Mouse (Mus musculus) midbrain, embryonic 12.5 days (tissue): ENCODE measurements around the gene Pparg. TPM values are rescaled to one million over a fixed set of nuclear protein-coding genes. Genes with fewer than 3 reads are reported as not detected.

Experiments
- ATAC-seq: fragments of 200-750 bp; cut with Nextera tagmentation; 2 replicates; pipeline ENCODE4 v1.8.0; 2017; ENCODE audit warnings: low read depth, moderate TSS enrichment, moderate library complexity; ENCODE audit not compliant: low FRiP score
- H3K27ac ChIP-seq: fragments of 300-500 bp; sonication (generic); replicated peaks from 2 replicates; pipeline ENCODE4 v1.5.1; 2016; ENCODE audit warnings: mild to moderate bottlenecking
- H3K27me3 ChIP-seq: fragments of 300-500 bp; sonication (generic); 2 replicates; pipeline ENCODE4 v1.6.1; 2016; ENCODE audit warnings: mild to moderate bottlenecking
- H3K36me3 ChIP-seq: fragments of 300-500 bp; sonication (generic); 2 replicates; pipeline ENCODE4 v1.6.1; 2016
- H3K4me1 ChIP-seq: fragments of 300-500 bp; sonication (generic); 2 replicates; pipeline ENCODE4 v1.6.1; 2016
- H3K4me2 ChIP-seq: fragments of 300-500 bp; sonication (generic); replicated peaks from 2 replicates; pipeline ENCODE4 v1.6.1; 2016; ENCODE audit warnings: mild to moderate bottlenecking, moderate library complexity
- H3K4me3 ChIP-seq: fragments of 300-500 bp; sonication (generic); 2 replicates; pipeline ENCODE4 v1.5.1; 2016; ENCODE audit warnings: mild to moderate bottlenecking
- H3K9ac ChIP-seq: fragments of 300-500 bp; sonication (generic); replicated peaks from 2 replicates; pipeline ENCODE4 v1.6.1; 2016; ENCODE audit warnings: mild to moderate bottlenecking, moderate library complexity
- H3K9me3 ChIP-seq: fragments of 300-500 bp; sonication (generic); 2 replicates; pipeline ENCODE4 v1.6.1; 2016; ENCODE audit warnings: mild to moderate bottlenecking
- WGBS: fragments of 180-500 bp; shearing (Covaris S2); methylation state at CpG from one replicate; pipeline ENCODE4 v1.1.7; 2016; 5-methylcytosine and 5-hydroxymethylcytosine counted together
- polyA plus RNA-seq: library from polyadenylated mRNA; unstranded; fragments of >200 nt; fragmentation: Nextera tagmentation; extraction: Ambion mirVana; gene quantifications from 2 replicates; pipeline ENCODE4 v1.2.1, GENCODE M21; 2016

Pparg gene
- polyA plus RNA-seq, 1 experiment from 2014 or later = 0.32 TPM

DNA sequence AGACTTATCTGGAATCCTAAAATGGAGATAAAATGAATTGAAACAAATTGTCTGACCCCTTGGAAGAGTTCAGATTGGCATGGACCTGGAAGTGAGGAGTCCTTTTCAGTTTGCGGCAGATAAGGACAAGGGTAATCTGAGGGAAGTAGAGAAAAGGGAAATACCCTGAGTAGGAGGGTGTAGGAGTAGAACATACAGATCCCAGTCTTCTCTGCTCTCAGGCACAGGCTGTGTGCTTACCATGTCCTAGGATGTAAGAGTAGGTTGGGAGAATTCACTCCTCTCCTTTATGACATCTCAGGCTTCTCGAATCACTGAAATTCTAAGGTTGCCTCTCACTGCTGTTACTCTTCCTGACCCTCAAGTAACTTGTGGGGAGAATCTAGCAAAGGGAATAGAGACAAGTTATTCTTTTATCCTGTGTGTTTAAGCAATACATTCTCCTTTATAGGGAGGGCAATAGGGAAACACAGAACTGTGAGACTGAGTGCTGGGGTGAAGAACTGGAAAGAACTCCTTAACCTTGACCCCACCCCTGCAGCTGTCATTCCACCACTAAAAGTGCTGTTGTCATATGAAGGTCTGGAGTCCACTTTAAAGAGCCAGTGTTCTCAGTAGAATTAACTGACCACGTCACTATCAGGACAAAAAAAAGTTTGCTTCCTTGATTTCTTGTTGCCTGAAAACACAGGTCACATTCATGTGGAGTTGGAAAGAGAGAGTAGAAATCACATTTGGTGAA lies 6.3 kb downstream of the Pparg start:
- 86% methylated on average over 3 of the region's 3 CpGs for WGBS
- Histone ChIP-seq H3K36me3 (no peaks in the 10 kb centered on the region), H3K4me3 (no peak overlapping the region), H3K4me2 (no peak overlapping the region), H3K4me1 (peaks cover 2% of the 10 kb centered on the region; the same call in 1 of the 2 replicates), H3K27me3 (peaks cover 7% of the 10 kb centered on the region), H3K9me3 (no peaks in the 10 kb centered on the region), H3K9ac (no peak overlapping the region), H3K27ac (no peak overlapping the region)
- ATAC-seq = no peak

DNA sequence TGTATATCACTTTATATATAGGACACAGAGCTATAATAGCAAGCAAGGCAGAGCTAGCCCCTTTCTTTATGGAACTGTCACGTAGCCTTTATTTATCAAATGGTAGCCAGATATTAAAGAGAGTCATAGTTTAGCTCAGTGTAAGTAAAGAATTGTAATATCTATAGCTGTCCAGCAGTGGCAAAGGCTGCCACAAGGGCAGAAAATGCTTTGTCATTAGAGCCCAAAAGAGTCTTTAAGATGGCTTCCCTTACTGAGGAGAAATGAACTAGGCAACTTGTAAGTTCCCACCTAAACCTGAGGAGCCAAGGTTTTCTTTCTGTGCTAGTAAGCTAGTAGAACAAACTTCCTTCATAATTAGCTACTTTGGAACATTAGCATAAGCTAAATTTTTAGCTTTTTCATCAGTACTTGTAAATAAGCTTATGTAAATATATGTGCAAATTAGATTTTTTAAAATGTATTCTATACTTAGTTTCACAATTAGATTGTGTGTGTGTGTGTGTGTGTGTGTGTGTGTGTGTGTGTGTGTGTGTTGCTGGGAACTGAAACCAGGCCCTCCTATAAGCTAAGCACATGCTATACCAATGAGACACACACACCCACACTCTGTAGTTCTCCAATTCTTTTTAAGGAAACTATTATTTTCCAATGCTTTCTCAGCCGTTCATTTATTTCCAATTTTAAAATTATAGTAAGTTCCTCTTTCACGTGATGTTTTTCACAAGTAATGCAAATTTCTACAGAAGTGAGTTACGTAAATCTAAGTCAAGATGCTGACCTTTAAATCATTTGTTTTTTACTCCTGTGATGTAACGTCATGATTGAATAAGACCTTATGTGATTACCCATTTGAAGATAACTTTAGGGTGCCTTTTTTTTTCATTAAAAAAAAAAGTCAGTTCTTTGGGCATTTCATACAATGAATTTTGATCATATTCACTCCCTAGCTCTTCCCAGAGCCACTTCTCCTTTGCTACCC lies 14.4 kb downstream of the Pparg start:
- WGBS = 88% methylated on average over 5 of the region's 5 CpGs
- Histone ChIP-seq H3K27ac (no peak overlapping the region), H3K4me2 (no peak overlapping the region), H3K4me3 (no peak overlapping the region), H3K9ac (no peak overlapping the region), H3K9me3 (no peaks in the 10 kb centered on the region), H3K27me3 (no peaks in the 10 kb centered on the region), H3K36me3 (no peaks in the 10 kb centered on the region), H3K4me1 (no peaks in the 10 kb centered on the region)
- ATAC-seq = no peak

DNA sequence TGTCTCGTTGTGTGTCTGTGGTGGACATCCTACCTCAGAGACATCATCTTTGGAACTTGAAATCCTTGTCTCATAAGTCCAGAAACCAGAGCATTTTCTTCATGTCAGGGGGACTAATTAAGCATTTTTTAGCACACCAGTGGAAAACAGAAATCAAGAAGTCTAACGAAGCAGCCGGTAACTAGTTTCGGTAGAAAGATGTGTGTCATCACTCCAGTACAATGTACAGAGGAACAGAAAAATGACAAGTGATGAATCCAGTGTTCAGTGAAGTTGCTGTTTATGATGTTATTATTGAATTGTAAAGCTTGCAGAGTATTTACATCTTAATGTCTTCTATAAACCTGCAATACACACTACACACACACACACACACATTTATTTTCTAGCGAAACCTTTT lies 19.8 kb downstream of the Pparg start:
- H3K36me3 ChIP-seq = no peaks in the 10 kb centered on the region
- ATAC-seq = no peak
- no peaks in the 10 kb centered on the region for H3K4me1 ChIP-seq
- H3K4me3 ChIP-seq = no peak overlapping the region
- no peaks in the 10 kb centered on the region for H3K9me3 ChIP-seq
- WGBS = 90% methylated on average over 5 of the region's 5 CpGs
- no peak overlapping the region for H3K27ac ChIP-seq
- H3K9ac ChIP-seq = no peak overlapping the region
- H3K4me2 ChIP-seq = no peak overlapping the region
- 0 out of 2 replicates have a peak, but pooled peaks cover 3% of the 10 kb centered on the region for H3K27me3 ChIP-seq

DNA sequence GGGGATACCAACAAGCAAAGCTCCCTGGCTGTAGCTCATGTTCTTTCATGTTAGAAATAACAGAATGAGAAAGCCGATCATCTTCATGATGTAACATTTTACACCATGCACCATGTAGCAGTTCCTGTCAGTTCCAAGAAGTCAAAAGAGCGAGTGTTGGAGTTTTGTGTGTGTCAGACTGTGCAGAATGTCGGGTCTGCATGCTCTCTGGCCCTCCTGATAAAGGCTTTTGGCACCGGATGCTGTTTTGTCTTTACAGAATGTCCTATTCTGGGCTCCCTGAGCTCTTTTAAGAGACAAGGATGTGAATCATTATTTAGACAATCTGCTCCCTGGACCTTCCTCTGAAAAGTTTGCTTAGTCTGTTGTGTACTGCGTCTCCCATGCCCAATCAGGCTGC lies 22.0 kb downstream of the Pparg start:
- Histone ChIP-seq H3K9ac (no peak overlapping the region), H3K36me3 (no peaks in the 10 kb centered on the region), H3K9me3 (no peaks in the 10 kb centered on the region), H3K4me1 (no peaks in the 10 kb centered on the region), H3K4me3 (no peak overlapping the region), H3K27me3 (0 out of 2 replicates have a peak, but pooled peaks cover 3% of the 10 kb centered on the region), H3K27ac (no peak overlapping the region), H3K4me2 (no peak overlapping the region)
- 81% methylated on average over 5 of the region's 5 CpGs for WGBS
- no peak for ATAC-seq

DNA sequence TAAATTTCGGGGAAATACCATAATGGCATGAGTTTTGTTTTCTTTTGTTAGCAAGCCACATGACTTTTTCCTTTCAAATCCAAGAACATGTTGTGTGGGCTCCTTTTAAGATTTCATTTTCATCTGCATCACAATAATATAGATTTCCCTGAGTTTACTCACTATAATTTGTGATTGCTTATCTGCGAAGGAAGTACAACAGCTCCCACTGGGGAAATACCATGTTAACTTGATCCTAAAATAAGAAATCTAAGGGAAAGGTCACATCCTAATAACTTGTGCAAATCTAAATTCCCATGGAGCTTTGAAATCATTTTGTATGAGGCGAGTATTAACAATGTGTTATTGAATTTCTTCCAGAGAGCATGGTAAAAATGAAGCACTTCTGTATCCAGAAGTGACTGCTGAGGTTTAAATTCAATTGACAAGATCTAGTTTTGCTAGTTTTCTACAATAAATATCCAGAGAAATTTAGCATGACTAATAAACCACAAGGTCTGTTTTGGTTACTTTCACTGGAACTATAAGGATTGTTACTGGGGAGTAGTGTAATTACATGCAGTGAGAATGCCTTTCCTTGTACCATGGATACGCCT lies 29.3 kb downstream of the Pparg start:
- 79% methylated on average over 4 of the region's 4 CpGs for WGBS
- H3K4me2 ChIP-seq = no peak overlapping the region
- ATAC-seq = no peak
- no peaks in the 10 kb centered on the region for H3K4me1 ChIP-seq
- no peak overlapping the region for H3K4me3 ChIP-seq
- H3K36me3 ChIP-seq = no peaks in the 10 kb centered on the region
- H3K9ac ChIP-seq = no peak overlapping the region
- no peaks in the 10 kb centered on the region for H3K9me3 ChIP-seq
- H3K27ac ChIP-seq = no peak overlapping the region
- H3K27me3 ChIP-seq = no peaks in the 10 kb centered on the region

DNA sequence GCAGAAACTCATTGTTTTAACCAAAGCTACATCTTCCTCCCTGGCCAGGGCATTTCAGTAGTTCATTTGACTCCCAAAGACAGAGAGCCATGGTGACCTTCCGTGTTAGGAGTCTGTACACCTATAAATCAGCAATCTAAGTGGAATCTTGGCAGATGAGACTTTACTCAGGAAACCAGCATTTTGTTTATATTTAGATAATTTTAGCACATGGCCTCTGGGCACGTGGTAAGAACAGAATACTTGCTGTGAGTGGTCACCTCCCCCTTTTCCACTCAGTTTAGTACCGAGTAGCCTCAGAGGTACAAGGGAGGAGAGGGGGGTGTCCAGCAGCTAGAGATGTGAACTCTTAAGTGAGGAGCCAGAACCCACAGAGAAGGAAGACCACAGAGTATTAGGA lies 36.2 kb downstream of the Pparg start:
- Histone ChIP-seq H3K27me3 (no peaks in the 10 kb centered on the region), H3K27ac (no peak overlapping the region), H3K9me3 (no peaks in the 10 kb centered on the region), H3K4me3 (no peak overlapping the region), H3K4me1 (no peaks in the 10 kb centered on the region), H3K4me2 (no peak overlapping the region), H3K36me3 (no peaks in the 10 kb centered on the region), H3K9ac (no peak overlapping the region)
- ATAC-seq = no peak
- WGBS = 59% methylated on average over 3 of the region's 3 CpGs

DNA sequence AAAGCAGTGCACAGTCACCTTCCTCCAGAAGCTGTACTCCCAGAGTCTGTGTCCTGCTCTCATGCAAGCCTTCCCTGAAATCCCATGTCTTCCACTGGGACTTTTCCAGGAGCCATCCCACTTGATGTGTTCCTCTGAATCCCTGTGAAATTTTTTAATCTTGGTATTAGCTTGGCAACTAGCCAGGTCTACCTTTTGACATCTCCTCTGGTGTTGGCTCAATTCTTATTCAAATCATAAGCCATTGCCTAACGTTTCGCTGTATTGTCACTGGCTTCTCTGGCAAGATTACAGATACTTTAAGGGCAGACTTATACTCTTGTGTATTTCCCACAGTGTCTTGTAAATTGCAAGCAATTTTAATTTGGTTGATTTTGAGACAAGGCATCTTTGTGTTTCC lies 43.6 kb downstream of the Pparg start:
- Histone ChIP-seq H3K36me3 (no peaks in the 10 kb centered on the region), H3K9ac (no peak overlapping the region), H3K27ac (no peak overlapping the region), H3K9me3 (no peaks in the 10 kb centered on the region), H3K4me2 (no peak overlapping the region), H3K27me3 (no peaks in the 10 kb centered on the region), H3K4me3 (no peak overlapping the region), H3K4me1 (no peaks in the 10 kb centered on the region)
- no peak for ATAC-seq
- WGBS = 62% methylated on average over 2 of the region's 2 CpGs

DNA sequence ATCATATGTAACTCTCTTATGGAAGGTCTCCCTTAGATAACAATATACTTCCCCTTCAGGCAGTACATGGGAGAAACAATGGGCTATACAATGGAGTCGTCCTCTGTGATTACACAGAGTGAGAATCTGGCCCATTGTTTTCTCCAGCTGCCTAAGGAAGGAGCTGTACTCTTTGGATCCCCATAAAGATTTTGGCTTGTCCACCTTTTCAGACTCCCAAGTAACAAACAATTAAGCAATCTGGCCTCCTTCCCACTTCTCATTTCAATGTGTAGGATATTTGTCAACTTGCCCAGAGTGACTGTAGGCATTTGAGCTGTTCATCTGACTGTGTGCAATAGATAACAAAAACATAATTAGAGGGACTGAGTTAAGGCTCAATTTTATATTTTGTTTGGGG lies 50.7 kb downstream of the Pparg start:
- Histone ChIP-seq H3K9ac (no peak overlapping the region), H3K4me2 (no peak overlapping the region), H3K27ac (no peak overlapping the region), H3K27me3 (no peaks in the 10 kb centered on the region), H3K4me3 (no peak overlapping the region), H3K36me3 (no peaks in the 10 kb centered on the region), H3K9me3 (no peaks in the 10 kb centered on the region), H3K4me1 (no peaks in the 10 kb centered on the region)
- no peak for ATAC-seq
- 15% methylated on average over 1 of the region's 1 CpGs for WGBS

DNA sequence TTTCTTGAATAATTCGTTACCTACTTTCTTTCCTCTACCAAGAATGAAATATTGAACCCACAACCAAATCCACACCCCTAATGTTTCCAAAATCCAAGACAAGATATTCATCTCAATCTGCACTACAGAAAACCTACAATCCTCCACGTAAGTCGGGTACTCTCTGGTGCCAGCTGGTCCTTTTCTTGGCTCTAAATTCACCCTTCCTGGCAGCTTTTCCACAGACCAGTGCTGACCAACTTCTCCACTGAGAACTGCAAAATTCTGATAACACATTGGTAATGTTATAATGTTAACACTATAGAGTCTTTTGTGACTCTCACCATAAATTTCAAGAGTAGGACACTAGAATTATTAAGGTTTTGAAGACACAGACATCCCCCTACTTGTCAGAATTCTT lies 57.4 kb downstream of the Pparg start:
- Histone ChIP-seq H3K4me2 (no peak overlapping the region), H3K9ac (no peak overlapping the region), H3K4me1 (no peaks in the 10 kb centered on the region), H3K9me3 (no peaks in the 10 kb centered on the region), H3K4me3 (no peak overlapping the region), H3K27ac (no peak overlapping the region), H3K27me3 (no peaks in the 10 kb centered on the region), H3K36me3 (no peaks in the 10 kb centered on the region)
- WGBS = 88% methylated on average over 3 of the region's 3 CpGs
- ATAC-seq = no peak

DNA sequence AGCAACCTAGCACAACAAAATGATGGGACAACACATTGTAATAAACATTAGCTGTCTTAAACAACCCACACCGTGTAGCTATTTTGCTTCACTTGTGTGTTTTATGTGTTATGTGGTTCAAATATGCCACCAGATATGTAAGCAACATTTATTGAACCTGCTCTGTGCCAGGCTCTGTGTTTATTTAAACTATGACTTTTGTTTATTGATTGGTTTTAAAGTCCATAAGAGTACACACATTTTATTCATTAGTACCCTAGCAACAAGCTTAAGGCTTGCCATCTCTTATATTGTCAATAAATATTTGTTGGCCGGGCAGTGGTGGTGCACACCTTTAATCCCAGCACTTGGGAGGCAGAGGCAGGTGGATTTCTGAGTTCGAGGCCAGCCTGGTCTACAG lies 58.2 kb downstream of the Pparg start:
- no peaks in the 10 kb centered on the region for H3K36me3 ChIP-seq
- H3K27me3 ChIP-seq = no peaks in the 10 kb centered on the region
- ATAC-seq = no peak
- H3K4me3 ChIP-seq = no peak overlapping the region
- H3K27ac ChIP-seq = no peak overlapping the region
- H3K4me1 ChIP-seq = no peaks in the 10 kb centered on the region
- 83% methylated on average over 3 of the region's 3 CpGs for WGBS
- no peak overlapping the region for H3K4me2 ChIP-seq
- no peaks in the 10 kb centered on the region for H3K9me3 ChIP-seq
- H3K9ac ChIP-seq = no peak overlapping the region

DNA sequence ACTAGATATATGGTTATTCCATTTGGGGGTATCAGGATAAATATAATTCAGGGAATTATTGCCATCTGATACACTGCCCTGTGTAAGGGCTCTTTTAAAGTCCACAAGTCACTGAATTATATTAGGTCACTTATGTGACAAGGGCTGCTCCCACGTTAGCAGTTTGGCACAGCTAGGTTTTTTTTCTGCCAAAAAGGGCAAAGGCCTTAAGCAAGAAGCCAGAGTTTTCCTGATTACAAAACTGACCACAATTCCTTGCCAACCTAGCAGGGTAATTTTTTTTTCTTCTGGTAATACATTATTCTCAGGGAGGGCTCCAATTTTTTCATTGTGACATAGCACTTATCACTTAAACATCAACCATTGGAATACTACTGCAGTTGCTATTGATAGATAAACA lies 60.2 kb downstream of the Pparg start:
- Histone ChIP-seq H3K27ac (no peak overlapping the region), H3K9me3 (no peaks in the 10 kb centered on the region), H3K9ac (no peak overlapping the region), H3K4me1 (no peaks in the 10 kb centered on the region), H3K4me3 (no peak overlapping the region), H3K36me3 (no peaks in the 10 kb centered on the region), H3K27me3 (no peaks in the 10 kb centered on the region), H3K4me2 (no peak overlapping the region)
- 66% methylated on average over 1 of the region's 1 CpGs for WGBS
- ATAC-seq = no peak

DNA sequence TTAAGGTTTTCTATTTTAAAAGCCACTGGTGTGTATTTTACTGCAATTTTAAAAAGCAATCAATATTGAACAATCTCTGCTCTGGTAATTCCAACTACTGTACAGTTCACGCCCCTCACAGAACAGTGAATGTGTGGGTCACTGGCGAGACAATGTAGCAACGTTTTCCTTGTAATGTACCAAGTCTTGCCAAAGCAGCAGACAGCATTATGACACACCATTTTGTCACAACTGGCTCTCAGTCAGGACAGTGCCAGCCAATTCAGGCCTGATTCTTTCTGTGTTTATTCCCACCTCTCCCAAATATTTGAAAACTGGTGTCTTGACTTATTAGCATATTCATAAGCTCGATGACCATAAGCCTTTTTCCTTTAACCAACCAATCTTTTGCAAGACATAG lies 60.9 kb downstream of the Pparg start:
- WGBS = 88% methylated on average over 4 of the region's 4 CpGs
- H3K36me3 ChIP-seq = no peaks in the 10 kb centered on the region
- no peaks in the 10 kb centered on the region for H3K27me3 ChIP-seq
- no peak overlapping the region for H3K4me2 ChIP-seq
- no peaks in the 10 kb centered on the region for H3K4me1 ChIP-seq
- H3K9ac ChIP-seq = no peak overlapping the region
- no peaks in the 10 kb centered on the region for H3K9me3 ChIP-seq
- ATAC-seq = no peak
- no peak overlapping the region for H3K4me3 ChIP-seq
- H3K27ac ChIP-seq = no peak overlapping the region
